Mouse (Mus musculus): ENCODE measurements around the gene Fam171b.

Gene Fam171b

DNA sequence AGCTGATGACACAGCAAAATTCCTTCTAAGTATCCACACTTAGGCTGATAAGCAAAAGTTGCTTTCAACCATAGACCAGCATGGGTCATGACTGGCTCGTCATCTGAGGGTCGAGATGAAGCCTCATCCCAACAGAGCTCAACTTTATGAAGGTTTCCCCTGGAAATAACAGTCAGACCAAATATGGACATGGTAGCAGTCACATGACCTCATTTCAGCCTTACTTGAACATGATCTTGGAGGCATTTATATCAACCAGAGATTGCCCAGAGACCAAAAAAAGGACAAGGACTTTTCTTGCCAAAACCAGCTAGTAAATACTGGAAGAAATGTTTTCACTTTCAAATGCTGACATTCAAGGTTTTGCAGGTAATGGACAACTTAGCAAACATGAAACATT is 81.3 kb downstream of the Fam171b start:
- no peak for DNase-seq (ENCODE audit: low spot score)

GRCm38 (mm10) chr2:83901896-83902540 is 89.6 kb downstream of the Fam171b start:
- DNase-seq (ENCODE audit: low spot score), result no peak

- no peak for DNase-seq (ENCODE audit: low spot score)
Observed at GRCm38 (mm10) chr2:83929478-83930088, 117.1 kb downstream of the Fam171b start.

All from embryo, embryonic 10.5 days (tissue).